ENCODE assay signal across 24 mouse cellular contexts in genomic region chr14:8035951-8036350, GRCm38 (mm10). TPM values are rescaled to one million over a fixed set of nuclear protein-coding genes. Genes with fewer than 3 reads are reported as not detected.
"Had no signal": no experiment of that assay in that cellular context is flagged by ENCODE, and none has a peak within 500 bp of the region (broad histone marks: within the 10 kb centered on the region; RNA-seq: fewer than 3 reads in every experiment).

No protein-coding gene starts in this region.

- H3K4me1 ChIP-seq: intestine, embryonic 15.5 days; kidney, embryonic 15.5 days; limb, embryonic 10.5 days; limb, embryonic 13.5 days; liver, embryonic 15.5 days; midbrain, embryonic 15.5 days; neural tube, embryonic 12.5 days; neural tube, embryonic 15.5 days had no signal

- H3K4me2 ChIP-seq: intestine, embryonic 15.5 days; kidney, embryonic 15.5 days; limb, embryonic 13.5 days; liver, embryonic 15.5 days; midbrain, embryonic 12.5 days; midbrain, embryonic 15.5 days; neural tube, embryonic 12.5 days; neural tube, embryonic 15.5 days had no signal

- ATAC-seq: intestine, embryonic 15.5 days; midbrain, embryonic 15.5 days had no signal

- H3K4me3 ChIP-seq: intestine, embryonic 15.5 days; kidney, embryonic 15.5 days; limb, embryonic 10.5 days; limb, embryonic 13.5 days; liver, embryonic 15.5 days; midbrain, embryonic 12.5 days; midbrain, embryonic 15.5 days; neural tube, embryonic 12.5 days; neural tube, embryonic 15.5 days had no signal

- H3K9ac ChIP-seq: intestine, embryonic 15.5 days; kidney, embryonic 15.5 days; limb, embryonic 13.5 days; liver, embryonic 15.5 days; midbrain, embryonic 12.5 days; midbrain, embryonic 15.5 days; neural tube, embryonic 12.5 days; neural tube, embryonic 15.5 days had no signal

- H3K27ac ChIP-seq: intestine, embryonic 15.5 days; kidney, embryonic 15.5 days; limb, embryonic 10.5 days; limb, embryonic 13.5 days; liver, embryonic 15.5 days; macrophage; midbrain, embryonic 12.5 days; midbrain, embryonic 15.5 days; neural tube, embryonic 12.5 days; neural tube, embryonic 15.5 days had no signal

- H3K9me3 ChIP-seq: intestine, embryonic 15.5 days; kidney, embryonic 15.5 days; limb, embryonic 10.5 days; limb, embryonic 13.5 days; liver, embryonic 15.5 days; midbrain, embryonic 12.5 days; midbrain, embryonic 15.5 days; neural tube, embryonic 12.5 days; neural tube, embryonic 15.5 days had no signal

- DNase-seq: kidney, adult 18-20 months; kidney, postnatal 10 days; kidney, postnatal 36 days; liver; lung, adult 2 months; right cerebral cortex, adult 18-20 months; right cerebral cortex, postnatal 14 days; right cerebral cortex, postnatal 4 days; thymus, adult 2 months; thymus, postnatal 14 days; thymus, postnatal 4 days had no signal

- H3K27me3 ChIP-seq: intestine, embryonic 15.5 days; kidney, embryonic 15.5 days; limb, embryonic 13.5 days; liver, embryonic 15.5 days; midbrain, embryonic 12.5 days; midbrain, embryonic 15.5 days; neural tube, embryonic 12.5 days; neural tube, embryonic 15.5 days had no signal

- H3K36me3 ChIP-seq: intestine, embryonic 15.5 days; kidney, embryonic 15.5 days; limb, embryonic 10.5 days; limb, embryonic 13.5 days; liver, embryonic 15.5 days; midbrain, embryonic 12.5 days; neural tube, embryonic 12.5 days; neural tube, embryonic 15.5 days had no signal

RNA-seq across cellular contexts. Expression of gene Dnase1l3, which starts 41.6 kb away (rescaled TPM):
- total RNA-seq: layer of hippocampus, postnatal 14 days; left cerebral cortex, adult 18-20 months; left cerebral cortex, postnatal 25 days had no signal
- polyA plus RNA-seq: limb, embryonic 10.5 days had no signal
